ENCODE assay signal across 9 mouse cellular contexts in genomic region chr5:66069133-66069469, GRCm38 (mm10).
DNase-seq lines count a peak whose midpoint lies in the region; ATAC-seq and TF ChIP-seq lines count a peak whose summit lies in the region.
"Had no signal": no experiment of that assay in that cellular context is flagged by ENCODE, and none has a peak within 500 bp of the region (broad histone marks: within the 10 kb centered on the region; RNA-seq: fewer than 3 reads in every experiment).

No protein-coding gene starts in this region.

- TF ChIP-seq CTCF in kidney, adult 2 months (conservative IDR thresholded peaks at IDR 0.05; ENCODE audit: insufficient read depth, insufficient read length, low read depth, low read length), result no peak

- peaks cover 44% of the 10 kb centered on the region for H3K4me1 ChIP-seq in kidney, adult 2 months (ENCODE audit: control insufficient read depth, insufficient read depth, low read length)
- H3K4me1 ChIP-seq in brown adipose tissue, adult 24 weeks (ENCODE audit: control insufficient read depth, insufficient read depth, insufficient read length, low read length), result peaks cover 4% of the 10 kb centered on the region; the same call in 1 of the 2 replicates
- H3K4me1 ChIP-seq in hindbrain, embryonic 15.5 days (replicated peaks), result peaks cover 9% of the 10 kb centered on the region
- peaks cover 12% of the 10 kb centered on the region for H3K4me1 ChIP-seq in midbrain, embryonic 12.5 days

- ATAC-seq in hindbrain, embryonic 15.5 days (ENCODE audit: low FRiP score, low read depth), result no peak
- ATAC-seq in midbrain, embryonic 12.5 days (ENCODE audit: low FRiP score, low read depth), result no peak

- H3K4me2 ChIP-seq in hindbrain, embryonic 15.5 days, result peak overlapping the region; percentile 82
- H3K4me2 ChIP-seq in midbrain, embryonic 12.5 days (replicated peaks), result peak overlapping the region; percentile 68

- 19% methylated on average over 7 of the region's 7 CpGs for WGBS in kidney, adult 2 months
- WGBS in hindbrain, embryonic 15.5 days, result 44% methylated on average over 7 of the region's 7 CpGs
- WGBS in midbrain, embryonic 12.5 days, result 41% methylated on average over 7 of the region's 7 CpGs

- no peaks in the 10 kb centered on the region for H3K27me3 ChIP-seq in kidney, adult 2 months (replicated peaks; ENCODE audit: control insufficient read depth, insufficient read depth, low read length)
- no peaks in the 10 kb centered on the region for H3K27me3 ChIP-seq in hindbrain, embryonic 15.5 days
- peaks cover 8% of the 10 kb centered on the region for H3K27me3 ChIP-seq in midbrain, embryonic 12.5 days

- TF ChIP-seq POLR2A in kidney, adult 2 months (IDR thresholded peaks at IDR 0.05; ENCODE audit: low read depth, low read length), result no peak

- no peak overlapping the region for H3K9ac ChIP-seq in hindbrain, embryonic 15.5 days
- H3K9ac ChIP-seq in midbrain, embryonic 12.5 days (replicated peaks), result no peak overlapping the region

- H3K27ac ChIP-seq in kidney, adult 2 months (ENCODE audit: insufficient read depth, low read depth, low read length), result peak overlapping the region; percentile 46; the same call in 1 of the 2 replicates
- H3K27ac ChIP-seq in brown adipose tissue, adult 24 weeks (replicated peaks; ENCODE audit: low read depth, low read length), result no peak overlapping the region
- H3K27ac ChIP-seq in hindbrain, embryonic 15.5 days (replicated peaks), result no peak overlapping the region
- no peak overlapping the region for H3K27ac ChIP-seq in midbrain, embryonic 12.5 days (replicated peaks)

- no peak overlapping the region for H3K4me3 ChIP-seq in kidney, adult 2 months (ENCODE audit: insufficient read depth, low read depth, low read length)
- peak overlapping the region; percentile 59; the same call in 1 of the 2 replicates for H3K4me3 ChIP-seq in brown adipose tissue, adult 24 weeks (ENCODE audit: insufficient read depth, low read depth, low read length)
- peak overlapping the region; percentile 38; the same call in 1 of the 2 replicates for H3K4me3 ChIP-seq in hindbrain, embryonic 15.5 days
- no peak overlapping the region for H3K4me3 ChIP-seq in midbrain, embryonic 12.5 days

- peaks cover 2% of the 10 kb centered on the region; the same call in 1 of the 2 replicates for H3K36me3 ChIP-seq in kidney, adult 2 months (ENCODE audit: control insufficient read depth, insufficient read depth, low read length)
- no peaks in the 10 kb centered on the region for H3K36me3 ChIP-seq in hindbrain, embryonic 15.5 days
- no peaks in the 10 kb centered on the region for H3K36me3 ChIP-seq in midbrain, embryonic 12.5 days

- DNase-seq in kidney, adult 2 months, result no peak
- no peak for DNase-seq in kidney, adult 11 months
- DNase-seq in right cerebral cortex, postnatal 10 days (ENCODE audit: low spot score in 2 of 2), result no peak
- no peak for DNase-seq in cerebellum, postnatal 10 days
- DNase-seq in left cerebral cortex, postnatal 4 days, result no peak
- DNase-seq: cerebellum, adult 9-11 months had no signal

- H3K9me3 ChIP-seq in hindbrain, embryonic 15.5 days, result no peaks in the 10 kb centered on the region
- H3K9me3 ChIP-seq in midbrain, embryonic 12.5 days, result no peaks in the 10 kb centered on the region

- intact Hi-C loops in left cerebral cortex, postnatal 4 days (cut with DNase I), result no loop called here

Comparison
In these comparisons a context has a peak if more than half of its experiments do, and no peak if none do; other contexts are left out.
1. H3K4me3 ChIP-seq: peak in brown adipose tissue, adult 24 weeks (single experiment) and hindbrain, embryonic 15.5 days (single experiment); none in kidney, adult 2 months (single experiment) and midbrain, embryonic 12.5 days (single experiment).